Mouse (Mus musculus) hindbrain, postnatal 0 days (tissue): ENCODE results near the gene Cadm1. TPM values are rescaled to one million over a fixed set of nuclear protein-coding genes. Genes with fewer than 3 reads are reported as not detected.

Source experiments
- ATAC-seq: fragments of 200-750 bp; cut with Nextera tagmentation; 2 replicates; pipeline ENCODE4 v1.8.0; 2017; ENCODE audit warnings: mild to moderate bottlenecking, moderate TSS enrichment, moderate library complexity
- DNase-seq: peaks from one replicate; pipeline ENCODE4 v3.0.0-alpha.2; 2015; ENCODE audit warnings: low spot score
- H3K27ac ChIP-seq: fragments of 300-500 bp; sonication (generic); 2 replicates; pipeline ENCODE4 v1.5.1; 2014; ENCODE audit warnings: mild to moderate bottlenecking
- H3K27me3 ChIP-seq: fragments of 300-500 bp; sonication (generic); 2 replicates; pipeline ENCODE4 v1.6.1; 2014; ENCODE audit warnings: low read length, mixed read lengths; ENCODE audit not compliant: insufficient read depth
- H3K36me3 ChIP-seq: fragments of 300-500 bp; sonication (generic); 2 replicates; pipeline ENCODE4 v1.6.1; 2014; ENCODE audit warnings: low read length, mixed read lengths; ENCODE audit not compliant: insufficient read depth
- H3K4me1 ChIP-seq: fragments of 300-500 bp; sonication (generic); 2 replicates; pipeline ENCODE4 v1.6.1; 2014; ENCODE audit warnings: antibody characterized with exemption, low read length, mixed read lengths; ENCODE audit not compliant: insufficient read depth
- H3K4me2 ChIP-seq: fragments of 300-500 bp; sonication (generic); 2 replicates; pipeline ENCODE4 v1.6.1; 2014; ENCODE audit warnings: low read depth, mild to moderate bottlenecking, low read length, moderate library complexity, mixed read lengths
- H3K4me3 ChIP-seq: fragments of 300-500 bp; sonication (generic); 2 replicates; pipeline ENCODE4 v1.5.1; 2014; ENCODE audit warnings: low read length
- H3K9ac ChIP-seq: fragments of 300-500 bp; sonication (generic); replicated peaks from 2 replicates; pipeline ENCODE4 v1.6.1; 2014; ENCODE audit warnings: mild to moderate bottlenecking, low read length, moderate library complexity, mixed read lengths
- H3K9me3 ChIP-seq: fragments of 300-500 bp; sonication (generic); 2 replicates; pipeline ENCODE4 v1.6.1; 2016; ENCODE audit warnings: low read length, mixed read lengths
- CTCF ChIP-seq: IDR thresholded peaks from 2 replicates; pipeline ENCODE4 v1.5.1; 2016; ENCODE audit warnings: antibody characterized with exemption, control low read depth, low read depth
- WGBS: fragments of 180-500 bp; shearing (Covaris S2); extraction: QIAGEN DNeasy Blood & Tissue Kit; methylation state at CpG from one replicate; pipeline ENCODE4 v1.1.7; 2014; 5-methylcytosine and 5-hydroxymethylcytosine counted together
- polyA plus RNA-seq: library from polyadenylated mRNA; unstranded; fragments of >200 nt; fragmentation: Nextera tagmentation; extraction: Ambion mirVana; gene quantifications from 2 replicates; pipeline ENCODE4 v1.2.1, GENCODE M21; 2015
- total RNA-seq: library from RNA; depleted of rRNA; stranded (reverse); fragments of >200 nt; gene quantifications from 2 replicates; pipeline ENCODE4 v1.2.3, GENCODE M21; 2014

Cadm1 gene
- total and polyA plus RNA-seq, 2 experiments from 2014 or later = 115 to 203 TPM

GRCm38 (mm10) chr9:47825668-47826067, 295.7 kb downstream of the Cadm1 start:
- DNase-seq (peak; percentile 51), ATAC-seq (no peak)
- Histone ChIP-seq H3K27me3 (no peaks in the 10 kb centered on the region), H3K27ac (no peak overlapping the region), H3K36me3 (peaks cover under 1% of the 10 kb centered on the region; the same call in 1 of the 2 replicates), H3K4me1 (0 out of 2 replicates have a peak, but pooled peaks cover 5% of the 10 kb centered on the region), H3K4me3 (no peak overlapping the region), H3K4me2 (no peak overlapping the region), H3K9ac (no peak overlapping the region), H3K9me3 (no peaks in the 10 kb centered on the region)
- WGBS = 67% methylated on average over 4 of the region's 4 CpGs
- TF ChIP-seq CTCF = no peak

- Histone ChIP-seq H3K4me2 (peak overlapping the region; percentile 40), H3K9me3 (no peaks in the 10 kb centered on the region), H3K27ac (no peak overlapping the region), H3K27me3 (no peaks in the 10 kb centered on the region), H3K4me3 (no peak overlapping the region), H3K4me1 (0 out of 2 replicates have a peak, but pooled peaks cover 5% of the 10 kb centered on the region), H3K9ac (no peak overlapping the region), H3K36me3 (no peaks in the 10 kb centered on the region)
- TF ChIP-seq CTCF = no peak
- ATAC-seq (no peak), DNase-seq (peak; percentile 41)
- WGBS = 11% methylated on average over 13 of the region's 13 CpGs
Measured at GRCm38 (mm10) chr9:47828762-47829161, 298.8 kb downstream of the Cadm1 start.

- Histone ChIP-seq H3K4me2 (peak overlapping the region; percentile 40), H3K4me3 (no peak overlapping the region), H3K36me3 (no peaks in the 10 kb centered on the region), H3K9ac (no peak overlapping the region), H3K4me1 (0 out of 2 replicates have a peak, but pooled peaks cover 5% of the 10 kb centered on the region), H3K27ac (no peak overlapping the region), H3K9me3 (no peaks in the 10 kb centered on the region), H3K27me3 (no peaks in the 10 kb centered on the region)
- TF ChIP-seq CTCF = no peak
- no peak for DNase-seq
- WGBS = 23% methylated on average over 10 of the region's 10 CpGs
- ATAC-seq = no peak
Measured at GRCm38 (mm10) chr9:47829204-47829603, 299.2 kb downstream of the Cadm1 start.

- Histone ChIP-seq H3K27me3 (no peaks in the 10 kb centered on the region), H3K36me3 (no peaks in the 10 kb centered on the region), H3K9me3 (no peaks in the 10 kb centered on the region), H3K27ac (no peak overlapping the region), H3K9ac (no peak overlapping the region), H3K4me2 (no peak overlapping the region), H3K4me1 (0 out of 2 replicates have a peak, but pooled peaks cover 5% of the 10 kb centered on the region), H3K4me3 (no peak overlapping the region)
- no peak for DNase-seq
- ATAC-seq = no peak
- 37% methylated on average over 4 of the region's 4 CpGs for WGBS
- TF ChIP-seq CTCF = no peak
Measured at GRCm38 (mm10) chr9:47829846-47830245, 299.9 kb downstream of the Cadm1 start.

GRCm38 (mm10) chr9:47831412-47831811, 301.4 kb downstream of the Cadm1 start:
- H3K9ac ChIP-seq = no peak overlapping the region
- no peak overlapping the region for H3K4me3 ChIP-seq
- H3K36me3 ChIP-seq = no peaks in the 10 kb centered on the region
- TF ChIP-seq CTCF = no peak
- WGBS = 63% methylated on average over 4 of the region's 4 CpGs
- H3K27me3 ChIP-seq = no peaks in the 10 kb centered on the region
- no peak overlapping the region for H3K27ac ChIP-seq
- ATAC-seq (no peak), DNase-seq (no peak)
- H3K4me1 ChIP-seq = 0 out of 2 replicates have a peak, but pooled peaks cover 5% of the 10 kb centered on the region
- H3K4me2 ChIP-seq = no peak overlapping the region
- no peaks in the 10 kb centered on the region for H3K9me3 ChIP-seq

- no peak overlapping the region for H3K4me2 ChIP-seq
- ATAC-seq (no peak), DNase-seq (no peak)
- no peak for TF ChIP-seq CTCF
- no peaks in the 10 kb centered on the region for H3K9me3 ChIP-seq
- H3K27ac ChIP-seq = no peak overlapping the region
- H3K27me3 ChIP-seq = no peaks in the 10 kb centered on the region
- H3K4me1 ChIP-seq = peaks cover under 1% of the 10 kb centered on the region; the same call in 1 of the 2 replicates
- H3K9ac ChIP-seq = no peak overlapping the region
- H3K36me3 ChIP-seq = no peaks in the 10 kb centered on the region
- H3K4me3 ChIP-seq = no peak overlapping the region
- 15% methylated on average over 8 of the region's 8 CpGs for WGBS
Measured at GRCm38 (mm10) chr9:47838170-47838569, 308.2 kb downstream of the Cadm1 start.

GRCm38 (mm10) chr9:47838890-47839691, 309.1 kb downstream of the Cadm1 start:
- no peak for TF ChIP-seq CTCF
- peak; percentile 47; the same call in 1 of the 2 replicates for ATAC-seq
- WGBS = 23% methylated on average over 15 of the region's 15 CpGs

More at GRCm38 (mm10) chr9:47838890-47839691, 309.1 kb downstream of the Cadm1 start:
- no peak overlapping the region for H3K4me3 ChIP-seq
- peaks cover 5% of the 10 kb centered on the region; the same call in 1 of the 2 replicates for H3K4me1 ChIP-seq
- no peak for DNase-seq
- H3K9ac ChIP-seq = no peak overlapping the region
- H3K27me3 ChIP-seq = no peaks in the 10 kb centered on the region
- no peak overlapping the region for H3K4me2 ChIP-seq
- no peaks in the 10 kb centered on the region for H3K36me3 ChIP-seq
- no peaks in the 10 kb centered on the region for H3K9me3 ChIP-seq
- H3K27ac ChIP-seq = no peak overlapping the region
